Mouse (Mus musculus): ENCODE measurements around the gene Sec16b. TPM values are rescaled to one million over a fixed set of nuclear protein-coding genes. Genes with fewer than 3 reads are reported as not detected.

Sec16b gene
- under 1 TPM; 0.53 to 0.81 TPM for total RNA-seq (2021)

- intact Hi-C loops (cut with DNase I), result no loop called here
- DNase-seq (ENCODE audit: extremely low spot score in 1 of 2, low spot score in 2 of 2), result no peak
Measured at GRCm38 (mm10) chr1:157506522-157506921, at the start of gene Sec16b. Sec16b (plus strand) TSS chr1:157506728.

GRCm38 (mm10) chr1:157457789-157458188 lies 48.7 kb upstream of the Sec16b start:
- no peak for DNase-seq (ENCODE audit: extremely low spot score in 1 of 2, low spot score in 2 of 2)
- intact Hi-C loops (cut with DNase I), result no loop called here

GRCm38 (mm10) chr1:157458421-157459208 lies 47.9 kb upstream of the Sec16b start, which contains the start of gene Cryzl2:
Cryzl2 (plus strand) TSS chr1:157458577.
- DNase-seq (ENCODE audit: extremely low spot score in 1 of 2, low spot score in 2 of 2), result peak in 1 of 2 experiments; percentile 91
- intact Hi-C loops (cut with DNase I), result no loop called here

- intact Hi-C loops (cut with DNase I), result no loop called here
- DNase-seq (ENCODE audit: extremely low spot score in 1 of 2, low spot score in 2 of 2), result no peak
Measured at GRCm38 (mm10) chr1:157459904-157460303, 46.6 kb upstream of the Sec16b start.

GRCm38 (mm10) chr1:157461276-157461675 lies 45.3 kb upstream of the Sec16b start:
- intact Hi-C loops (cut with DNase I), result no loop called here
- DNase-seq (ENCODE audit: extremely low spot score in 1 of 2, low spot score in 2 of 2), result no peak

- intact Hi-C loops (cut with DNase I), result no loop called here
- DNase-seq (ENCODE audit: extremely low spot score in 1 of 2, low spot score in 2 of 2), result no peak
Measured at GRCm38 (mm10) chr1:157462336-157462735, 44.2 kb upstream of the Sec16b start.

- DNase-seq (ENCODE audit: extremely low spot score in 1 of 2, low spot score in 2 of 2), result peak in 1 of 2 experiments; percentile 43
Measured at GRCm38 (mm10) chr1:157465194-157465593, 41.3 kb upstream of the Sec16b start.

GRCm38 (mm10) chr1:157467866-157468265 lies 38.7 kb upstream of the Sec16b start:
- intact Hi-C loops (cut with DNase I), result no loop called here
- DNase-seq (ENCODE audit: extremely low spot score in 1 of 2, low spot score in 2 of 2), result no peak

More at GRCm38 (mm10) chr1:157465194-157465593, 41.3 kb upstream of the Sec16b start:
- intact Hi-C loops (cut with DNase I), result no loop called here

GRCm38 (mm10) chr1:157470761-157471386 lies 35.7 kb upstream of the Sec16b start:
- DNase-seq (ENCODE audit: extremely low spot score in 1 of 2, low spot score in 2 of 2), result peak; percentile 42 to 55
- intact Hi-C loops (cut with DNase I), result no loop called here

GRCm38 (mm10) chr1:157472716-157473115 lies 33.8 kb upstream of the Sec16b start:
- no peak for DNase-seq (ENCODE audit: extremely low spot score in 1 of 2, low spot score in 2 of 2)
- intact Hi-C loops (cut with DNase I), result no loop called here

- intact Hi-C loops (cut with DNase I), result no loop called here
- no peak for DNase-seq (ENCODE audit: extremely low spot score in 1 of 2, low spot score in 2 of 2)
Measured at GRCm38 (mm10) chr1:157474865-157475264, 31.7 kb upstream of the Sec16b start.

GRCm38 (mm10) chr1:157476231-157476630 lies 30.3 kb upstream of the Sec16b start:
- DNase-seq (ENCODE audit: extremely low spot score in 1 of 2, low spot score in 2 of 2), result no peak
- intact Hi-C loops (cut with DNase I), result no loop called here

- intact Hi-C loops (cut with DNase I), result no loop called here
Measured at GRCm38 (mm10) chr1:157480090-157480489, 26.4 kb upstream of the Sec16b start.

GRCm38 (mm10) chr1:157480901-157481300 lies 25.6 kb upstream of the Sec16b start:
- DNase-seq (ENCODE audit: extremely low spot score in 1 of 2, low spot score in 2 of 2), result no peak
- intact Hi-C loops (cut with DNase I), result no loop called here

More at GRCm38 (mm10) chr1:157480090-157480489, 26.4 kb upstream of the Sec16b start:
- no peak for DNase-seq (ENCODE audit: extremely low spot score in 1 of 2, low spot score in 2 of 2)

GRCm38 (mm10) chr1:157481666-157482065 lies 24.9 kb upstream of the Sec16b start:
- intact Hi-C loops (cut with DNase I), result no loop called here

GRCm38 (mm10) chr1:157484161-157484560 lies 22.4 kb upstream of the Sec16b start:
- intact Hi-C loops (cut with DNase I), result no loop called here
- DNase-seq (ENCODE audit: extremely low spot score in 1 of 2, low spot score in 2 of 2), result no peak

More at GRCm38 (mm10) chr1:157481666-157482065, 24.9 kb upstream of the Sec16b start:
- DNase-seq (ENCODE audit: extremely low spot score in 1 of 2, low spot score in 2 of 2), result no peak

GRCm38 (mm10) chr1:157500657-157501056 lies 5.9 kb upstream of the Sec16b start:
- no peak for DNase-seq (ENCODE audit: extremely low spot score in 1 of 2, low spot score in 2 of 2)
- intact Hi-C loops (cut with DNase I), result no loop called here

GRCm38 (mm10) chr1:157501352-157501945 lies 5.1 kb upstream of the Sec16b start:
- intact Hi-C loops (cut with DNase I), result no loop called here
- no peak for DNase-seq (ENCODE audit: extremely low spot score in 1 of 2, low spot score in 2 of 2)

- intact Hi-C loops (cut with DNase I), result no loop called here
- DNase-seq (ENCODE audit: extremely low spot score in 1 of 2, low spot score in 2 of 2), result no peak
Measured at GRCm38 (mm10) chr1:157503071-157503470, 3.5 kb upstream of the Sec16b start.

Measured in left cerebral cortex, postnatal 10 days (tissue).